Mouse (Mus musculus): Measurements from ENCODE around the gene Hnrnpu.

Hnrnpu gene

GRCm38 (mm10) chr1:178341435-178341834, 3.8 kb upstream of the Hnrnpu start:
- no peak for DNase-seq (ENCODE audit: inconsistent age in 2 of 2, low spot score in 1 of 2)

DNA sequence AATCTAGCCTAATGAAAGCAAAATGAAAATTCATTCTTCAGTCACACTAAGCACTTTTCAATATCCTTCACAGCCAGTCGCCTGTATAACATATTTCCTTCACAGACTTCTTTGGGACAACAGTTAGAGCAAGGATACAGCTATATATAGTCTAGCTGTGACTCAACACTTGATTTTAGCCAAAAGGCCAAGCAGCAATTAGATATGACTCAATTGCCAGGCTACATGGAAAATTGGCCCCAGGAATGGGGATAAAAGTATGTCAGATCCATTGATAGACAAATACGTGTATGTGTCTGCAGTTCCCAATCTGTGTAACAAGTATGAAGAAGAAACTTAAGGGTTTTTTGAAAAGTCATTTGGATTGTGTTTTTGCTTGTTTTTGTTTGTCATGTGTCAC, 2.6 kb upstream of the Hnrnpu start:
- no peak for DNase-seq (ENCODE audit: inconsistent age in 2 of 2, low spot score in 1 of 2)

DNA sequence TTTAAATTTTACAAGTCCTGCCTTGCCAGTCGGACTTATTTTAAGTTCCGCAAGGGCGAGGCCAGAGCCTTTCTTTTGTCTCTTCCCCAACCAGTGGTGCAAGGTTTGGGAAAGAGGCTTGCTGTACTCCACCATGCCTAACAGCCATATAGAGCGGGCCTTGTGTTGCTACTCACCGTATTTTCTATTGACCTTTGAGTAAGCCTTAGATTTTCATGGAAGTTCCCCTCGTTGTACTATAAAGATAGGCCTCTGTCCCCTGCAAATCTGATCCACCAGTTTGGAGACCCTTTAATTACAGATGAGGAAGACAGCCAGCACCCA, 683 bp upstream of the Hnrnpu start:
- peak; percentile 46 to 86 for DNase-seq (ENCODE audit: inconsistent age in 2 of 2, low spot score in 1 of 2)

GRCm38 (mm10) chr1:178336777-178337481, 668 bp downstream of the Hnrnpu start:
- peak in 1 of 2 experiments; percentile 71 for DNase-seq (ENCODE audit: inconsistent age in 2 of 2, low spot score in 1 of 2)

- peak; percentile 96 to 98 for DNase-seq (ENCODE audit: inconsistent age in 2 of 2, low spot score in 1 of 2)
Observed at GRCm38 (mm10) chr1:178336289-178336775, 1.3 kb downstream of the Hnrnpu start.

DNA sequence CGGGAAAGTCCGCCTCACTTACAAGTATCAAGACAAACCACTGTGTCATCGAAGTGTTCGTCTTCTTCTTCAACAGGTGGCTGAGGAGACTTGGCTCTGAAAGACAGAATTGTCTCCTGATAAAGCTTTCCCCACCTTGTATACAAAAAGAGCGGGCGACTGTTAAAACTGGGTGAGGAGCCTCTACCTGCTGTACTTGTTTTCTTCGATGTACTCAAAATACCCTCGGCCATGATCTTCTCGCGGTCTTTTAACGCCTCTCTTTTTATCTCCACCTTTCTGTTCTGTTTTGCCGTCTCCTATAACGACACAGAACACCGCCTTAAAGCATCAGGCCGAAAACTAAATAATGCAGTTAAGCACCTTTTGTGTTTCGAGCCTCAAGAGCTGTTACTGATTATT, 1.7 kb downstream of the Hnrnpu start:
- DNase-seq (ENCODE audit: inconsistent age in 2 of 2, low spot score in 1 of 2), result peak; percentile 12 to 78

- peak in 1 of 2 experiments; percentile 6 for DNase-seq (ENCODE audit: inconsistent age in 2 of 2, low spot score in 1 of 2)
Observed at GRCm38 (mm10) chr1:178329946-178330345, 7.7 kb downstream of the Hnrnpu start.

DNA sequence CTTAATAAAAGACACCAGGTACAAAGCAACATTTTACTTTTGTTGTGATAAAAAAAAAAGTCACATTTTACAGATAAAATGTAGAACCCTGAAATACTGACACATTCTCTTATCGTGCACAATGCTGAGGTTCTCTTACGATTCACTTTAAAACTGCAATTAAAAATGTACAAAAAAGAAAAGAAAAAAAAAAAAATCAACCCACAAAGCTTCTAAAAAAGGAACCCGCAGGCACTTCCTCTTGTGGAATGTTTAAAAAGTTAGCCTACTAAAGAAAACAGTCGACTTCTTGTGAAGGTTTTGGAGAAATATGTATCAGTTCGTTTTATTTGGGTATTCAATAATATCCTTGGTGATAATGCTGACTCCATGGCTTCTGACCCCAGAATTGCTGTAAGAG, 8.6 kb downstream of the Hnrnpu start:
- DNase-seq (ENCODE audit: inconsistent age in 2 of 2, low spot score in 1 of 2), result no peak

GRCm38 (mm10) chr1:178326950-178327349, 10.6 kb downstream of the Hnrnpu start:
- no peak for DNase-seq (ENCODE audit: inconsistent age in 2 of 2, low spot score in 1 of 2)

- no peak for DNase-seq (ENCODE audit: inconsistent age in 2 of 2, low spot score in 1 of 2)
Observed at GRCm38 (mm10) chr1:178326357-178326756, 11.2 kb downstream of the Hnrnpu start.

DNA sequence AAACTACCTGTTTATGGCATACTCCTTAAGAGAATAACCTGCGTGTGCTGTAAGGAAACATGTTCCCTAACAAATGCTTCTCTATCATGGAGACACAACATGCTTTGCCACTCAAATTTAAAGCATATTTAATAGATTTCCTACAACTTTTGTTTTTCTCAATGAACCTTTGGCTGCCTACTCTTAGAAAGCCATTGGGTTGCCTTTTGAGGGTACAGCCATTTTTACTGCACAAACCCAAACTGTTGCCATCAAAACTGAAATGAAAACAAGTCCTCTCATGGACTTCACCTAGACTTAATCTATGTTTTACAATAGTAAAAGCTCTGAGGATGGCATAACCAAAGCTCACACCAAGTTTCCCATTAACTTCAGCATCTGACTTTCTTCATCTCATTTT, 13.0 kb downstream of the Hnrnpu start:
- DNase-seq (ENCODE audit: inconsistent age in 2 of 2, low spot score in 1 of 2), result no peak

DNA sequence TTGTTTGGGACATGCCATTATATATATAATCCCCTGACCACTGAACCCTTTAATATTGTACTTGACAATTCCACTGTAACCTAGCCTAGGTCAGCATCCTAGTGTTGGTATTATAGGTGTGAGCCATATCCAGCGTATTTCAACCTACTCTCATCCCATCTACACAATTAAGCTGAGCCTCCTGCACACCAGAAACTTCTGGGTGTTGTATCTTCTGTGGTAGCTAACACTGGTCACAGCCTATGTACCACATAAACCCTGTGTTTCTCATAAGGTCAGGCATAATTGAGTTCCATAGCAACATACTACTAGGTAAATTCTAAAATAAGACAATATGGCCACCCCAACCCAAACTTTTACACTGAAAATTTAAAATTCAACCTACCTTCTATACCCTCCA, 14.4 kb downstream of the Hnrnpu start:
- DNase-seq (ENCODE audit: inconsistent age in 2 of 2, low spot score in 1 of 2), result no peak

GRCm38 (mm10) chr1:178321730-178322357, 15.8 kb downstream of the Hnrnpu start:
- DNase-seq (ENCODE audit: inconsistent age in 2 of 2, low spot score in 1 of 2), result no peak

DNA sequence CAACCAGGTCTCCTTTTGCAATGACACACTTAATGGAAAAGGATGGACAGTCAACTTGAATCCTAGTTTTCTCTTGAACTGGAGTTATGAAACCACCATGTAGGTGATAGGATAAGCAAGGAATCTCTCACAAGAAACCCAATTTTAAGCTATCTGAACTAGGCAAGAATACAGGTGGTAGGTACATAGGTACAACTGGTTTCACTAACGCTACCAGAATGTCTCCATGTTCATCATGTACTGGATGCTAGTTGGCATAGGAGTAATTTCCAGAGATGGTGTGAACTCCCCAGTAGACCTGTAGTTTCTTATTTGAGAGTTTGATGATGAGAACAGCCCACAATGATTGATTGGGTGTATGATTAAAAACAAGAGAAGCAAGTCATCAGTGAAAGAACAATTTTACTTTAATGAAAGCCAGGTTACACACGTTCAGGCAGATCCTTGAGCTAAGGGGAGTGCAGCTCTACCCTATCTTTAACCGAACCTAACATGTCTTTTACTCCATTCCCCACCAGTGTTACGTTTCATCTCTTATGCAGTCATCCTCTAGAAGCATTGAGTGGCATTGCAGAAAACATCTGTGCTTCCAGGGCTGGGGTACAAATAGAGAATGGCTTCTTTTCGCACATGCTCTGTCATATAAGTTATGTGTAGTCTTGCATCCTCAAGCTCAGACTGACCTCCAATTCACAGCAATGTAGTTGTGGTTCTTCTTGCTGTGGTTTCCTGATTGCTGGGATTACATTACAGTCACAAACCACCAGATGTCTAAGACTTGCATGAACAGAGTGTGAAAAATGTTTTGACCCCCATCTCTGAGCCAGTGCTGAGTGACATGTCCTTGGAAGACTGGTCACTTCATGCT, 16.6 kb downstream of the Hnrnpu start:
- DNase-seq (ENCODE audit: inconsistent age in 2 of 2, low spot score in 1 of 2), result peak in 1 of 2 experiments; percentile 76

DNA sequence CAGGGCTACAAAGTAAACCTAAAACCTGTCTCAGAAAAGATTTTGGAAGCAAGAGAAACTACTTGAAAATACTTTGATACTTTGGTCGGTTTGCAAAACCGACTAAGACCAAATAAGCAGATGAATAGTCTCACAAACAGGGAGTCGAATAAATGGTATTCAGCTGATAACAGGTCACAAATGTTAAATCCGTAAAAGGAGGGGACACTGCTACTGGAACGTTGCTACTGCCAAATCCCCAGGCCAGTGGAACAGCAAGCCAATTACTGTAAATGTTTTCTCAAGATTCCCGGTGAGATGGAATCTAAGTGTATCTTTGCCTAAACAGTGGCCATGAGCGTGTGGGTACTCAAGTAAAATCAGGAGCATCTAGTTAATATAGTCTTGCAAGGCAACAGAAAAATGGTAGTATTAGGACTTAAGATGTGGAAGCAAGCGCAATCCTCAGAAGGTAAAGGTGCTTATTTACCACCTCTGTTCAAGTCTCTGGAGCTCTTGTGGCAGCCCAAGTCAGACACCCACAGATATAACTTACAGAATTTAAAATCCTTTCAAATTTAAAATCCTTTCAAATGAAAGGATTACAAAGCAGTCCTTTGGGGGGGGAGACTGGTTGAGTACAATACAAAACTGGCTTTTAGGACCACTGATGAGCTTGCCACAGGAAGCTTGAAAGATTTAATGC, 17.4 kb downstream of the Hnrnpu start:
- peak in 1 of 2 experiments; percentile 59 for DNase-seq (ENCODE audit: inconsistent age in 2 of 2, low spot score in 1 of 2)

DNA sequence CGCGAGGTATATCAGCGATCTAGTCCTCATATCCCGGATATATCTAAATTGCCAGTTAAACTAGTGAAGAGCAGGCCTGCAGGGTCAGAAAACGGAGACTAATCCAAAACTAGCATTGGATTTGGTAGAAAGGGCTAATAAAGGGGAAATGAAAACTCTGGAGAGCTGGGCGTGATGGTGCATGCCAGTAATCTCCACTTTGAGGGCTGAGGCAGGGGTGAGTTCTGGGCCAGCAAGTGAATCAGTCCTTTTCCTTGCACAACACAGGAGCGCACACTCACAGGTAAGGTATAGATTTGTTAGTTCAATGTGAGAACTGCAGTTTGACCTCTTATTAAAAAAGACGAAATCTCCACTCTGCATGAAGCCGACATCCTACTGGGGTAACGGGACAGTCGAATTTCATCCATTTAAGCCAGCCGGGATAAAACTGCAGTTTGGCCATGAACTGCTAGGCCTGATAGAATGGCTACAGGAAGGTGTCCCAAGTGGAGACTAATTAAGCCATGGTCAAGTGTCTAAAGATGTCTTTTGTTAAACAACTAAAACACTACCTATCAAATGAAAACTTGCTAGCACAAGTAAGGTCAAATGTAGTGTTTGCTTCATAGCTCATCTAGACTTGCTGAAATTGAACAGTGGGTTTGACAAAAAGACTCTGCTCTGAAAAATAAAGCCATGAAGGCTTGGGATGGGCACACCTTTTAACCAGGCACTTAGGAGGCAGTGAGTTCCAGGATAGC, 18.1 kb downstream of the Hnrnpu start:
- peak in 1 of 2 experiments; percentile 88 for DNase-seq (ENCODE audit: inconsistent age in 2 of 2, low spot score in 1 of 2)

GRCm38 (mm10) chr1:178318389-178319184, 19.0 kb downstream of the Hnrnpu start, which contains the start of gene Cox20:
Cox20 (plus strand) TSS chr1:178319130.
- peak; percentile 98 to 99 for DNase-seq (ENCODE audit: inconsistent age in 2 of 2, low spot score in 1 of 2)

- no peak for DNase-seq (ENCODE audit: inconsistent age in 2 of 2, low spot score in 1 of 2)
Observed at GRCm38 (mm10) chr1:178318002-178318388, 19.6 kb downstream of the Hnrnpu start.

- peak in 1 of 2 experiments; percentile 75 for DNase-seq (ENCODE audit: inconsistent age in 2 of 2, low spot score in 1 of 2)
Observed at GRCm38 (mm10) chr1:178317275-178318001, 20.2 kb downstream of the Hnrnpu start.

Data from adrenal gland, adult (tissue).